Mouse (Mus musculus) kidney, postnatal 25 days (tissue): ENCODE measurements around the gene Ccdc22.

Source experiments
- DNase-seq, 2 experiments: peaks; one replicate each; pipeline ENCODE4 v3.0.0; 2021; ENCODE audit warnings: mixed read lengths in 2 of 2

Ccdc22 gene

GRCm38 (mm10) chrX:7604879-7605574 lies at the start of gene Ccdc22:
TSS of gene Ccdc22 (minus strand) at chrX:7605517.
- DNase-seq: peak; percentile 90 to 91

GRCm38 (mm10) chrX:7648671-7649304 lies 43.5 kb upstream of the Ccdc22 start:
- DNase-seq: peak; percentile 92 to 95

GRCm38 (mm10) chrX:7645349-7645748 lies 40.0 kb upstream of the Ccdc22 start:
- peak; percentile 81 to 91 for DNase-seq

GRCm38 (mm10) chrX:7640785-7641184 lies 35.5 kb upstream of the Ccdc22 start:
- DNase-seq: no peak

GRCm38 (mm10) chrX:7639536-7640325 lies 34.4 kb upstream of the Ccdc22 start:
- no peak for DNase-seq

- peak; percentile 79 to 82 for DNase-seq
Observed at GRCm38 (mm10) chrX:7638401-7639091, 33.2 kb upstream of the Ccdc22 start, which contains the start of gene Syp. TSS of gene Syp (plus strand) at chrX:7638471.

- no peak for DNase-seq
Observed at GRCm38 (mm10) chrX:7635101-7635500, 29.8 kb upstream of the Ccdc22 start.

- no peak for DNase-seq
Observed at GRCm38 (mm10) chrX:7632560-7632959, 27.2 kb upstream of the Ccdc22 start.

- no peak for DNase-seq
Observed at GRCm38 (mm10) chrX:7617889-7618551, 12.7 kb upstream of the Ccdc22 start.

- no peak for DNase-seq
Observed at GRCm38 (mm10) chrX:7610536-7611258, 5.4 kb upstream of the Ccdc22 start.

GRCm38 (mm10) chrX:7610035-7610434 lies 4.7 kb upstream of the Ccdc22 start:
- no peak for DNase-seq

GRCm38 (mm10) chrX:7606783-7607182 lies 1.5 kb upstream of the Ccdc22 start, which contains the start of gene Cacna1f:
TSS of gene Cacna1f (plus strand) at chrX:7607083.
- DNase-seq: no peak

GRCm38 (mm10) chrX:7605575-7605941 lies 241 bp upstream of the Ccdc22 start:
- no peak for DNase-seq

- DNase-seq: no peak
Observed at GRCm38 (mm10) chrX:7604004-7604403, 1.3 kb downstream of the Ccdc22 start.

- DNase-seq: no peak
Observed at GRCm38 (mm10) chrX:7595371-7595770, 9.9 kb downstream of the Ccdc22 start.

- no peak for DNase-seq
Observed at GRCm38 (mm10) chrX:7586356-7586755, 19.0 kb downstream of the Ccdc22 start.

- no peak for DNase-seq
Observed at GRCm38 (mm10) chrX:7583881-7584280, 21.4 kb downstream of the Ccdc22 start.

GRCm38 (mm10) chrX:7581151-7581550 lies 24.2 kb downstream of the Ccdc22 start:
- DNase-seq: no peak

- DNase-seq: no peak
Observed at GRCm38 (mm10) chrX:7574885-7575231, 30.5 kb downstream of the Ccdc22 start.

GRCm38 (mm10) chrX:7574087-7574884 lies 31.0 kb downstream of the Ccdc22 start, which contains the start of gene Ppp1r3f:
TSS of gene Ppp1r3f (minus strand) at chrX:7574283.
- DNase-seq: peak; percentile 96 to 98
